Mouse (Mus musculus) gastrocnemius, postnatal 14 days (tissue): ENCODE data around the gene Gnptg. TPM values are rescaled to one million over a fixed set of nuclear protein-coding genes. Genes with fewer than 3 reads are reported as not detected.
"Not testable (repeated sequence)": the region's sequence is repeated elsewhere in the genome, so short reads cannot be mapped to it uniquely, and the experiment has no call there.

Source experiments
- DNase-seq: peaks from one replicate; pipeline ENCODE4 v3.0.0; 2021; ENCODE audit warnings: mixed read lengths
- intact Hi-C: fragments of 180-260 bp; cut with DNase I; formaldehyde crosslinking; loops from one replicate; pipeline ENCODE4 v1.15.1; 2025; ENCODE audit warnings: low total_unique reads
- total RNA-seq, 2 experiments: library from RNA; stranded (reverse); gene quantifications; 2 replicates each; pipeline ENCODE4 v1.2.3; 2021

Gene Gnptg
- total RNA-seq, 2 experiments from 2014 or later, result 12.3 to 14.8 TPM

DNA sequence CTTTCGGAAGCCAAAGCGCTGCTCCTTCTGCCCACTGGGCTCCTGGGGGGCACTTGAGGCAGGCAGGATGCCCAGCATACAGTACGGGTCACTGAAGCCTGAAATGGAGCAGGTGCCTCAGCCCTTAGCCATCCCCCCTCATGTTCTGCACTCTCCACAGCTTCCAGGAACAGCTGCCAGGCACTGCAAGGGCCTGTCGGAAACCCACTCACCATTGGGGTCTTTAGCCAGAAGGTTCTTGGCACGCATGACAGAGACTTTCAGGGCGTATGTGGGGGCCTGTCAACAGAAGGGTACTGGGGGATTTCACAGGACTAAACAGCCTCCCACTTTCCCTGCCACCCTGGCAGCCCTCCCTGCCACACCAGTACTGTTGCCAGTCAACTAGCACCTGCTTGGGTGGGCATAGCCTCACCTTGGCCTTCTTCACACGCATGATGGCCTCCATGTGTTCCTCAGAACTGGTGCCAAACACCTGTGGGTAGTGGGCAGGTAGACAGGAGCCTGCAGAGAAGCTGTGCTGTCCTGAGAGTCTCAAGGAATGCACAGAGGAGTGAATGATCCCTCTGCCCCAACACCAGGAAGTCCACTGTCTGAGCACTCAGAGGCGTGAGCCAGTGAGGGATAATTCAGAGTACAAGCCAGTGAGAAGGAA, 10.4 kb upstream of the Gnptg start:
- intact Hi-C loops, result no loop called here
- DNase-seq, result no peak

DNA sequence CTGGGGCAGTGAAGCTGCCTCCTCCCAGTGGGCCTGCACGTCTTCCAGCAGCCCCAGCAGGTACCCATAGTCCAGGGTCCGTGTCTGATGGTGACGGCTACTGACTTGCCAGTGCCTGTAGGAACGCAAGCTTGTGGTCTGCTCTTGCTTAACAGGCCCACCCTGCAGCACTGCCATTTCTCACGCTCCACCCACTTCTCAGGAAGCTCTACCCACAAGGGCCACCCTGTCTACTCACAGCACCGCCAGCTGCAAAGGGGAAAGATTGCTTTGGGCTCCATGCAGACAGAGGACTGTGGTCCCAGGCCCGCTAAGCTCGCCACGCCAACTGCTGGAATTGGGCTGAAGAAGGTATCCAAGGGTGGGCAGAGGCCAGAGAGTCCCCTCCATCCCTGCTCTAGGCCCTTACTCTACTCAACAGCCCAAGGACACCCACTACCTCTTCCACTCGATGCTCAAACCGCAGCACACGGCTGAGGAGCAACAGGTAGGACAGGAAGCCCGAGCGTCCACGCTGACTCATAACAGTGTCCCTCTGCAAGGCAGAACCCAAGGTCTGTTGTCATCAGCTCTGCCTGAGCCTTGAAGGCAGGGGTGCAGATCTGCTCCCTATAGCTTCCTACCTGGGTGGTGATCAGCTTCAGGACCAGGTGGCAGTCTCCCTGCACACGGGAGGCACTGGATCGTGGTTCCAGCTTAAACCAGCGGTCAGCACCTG, 8.3 kb upstream of the Gnptg start:
- no peak for DNase-seq
- intact Hi-C loops, result loop anchor here (5.0 kb wide), 1 partner anchor 91 kb away; no protein-coding TSS in a partner anchor

DNA sequence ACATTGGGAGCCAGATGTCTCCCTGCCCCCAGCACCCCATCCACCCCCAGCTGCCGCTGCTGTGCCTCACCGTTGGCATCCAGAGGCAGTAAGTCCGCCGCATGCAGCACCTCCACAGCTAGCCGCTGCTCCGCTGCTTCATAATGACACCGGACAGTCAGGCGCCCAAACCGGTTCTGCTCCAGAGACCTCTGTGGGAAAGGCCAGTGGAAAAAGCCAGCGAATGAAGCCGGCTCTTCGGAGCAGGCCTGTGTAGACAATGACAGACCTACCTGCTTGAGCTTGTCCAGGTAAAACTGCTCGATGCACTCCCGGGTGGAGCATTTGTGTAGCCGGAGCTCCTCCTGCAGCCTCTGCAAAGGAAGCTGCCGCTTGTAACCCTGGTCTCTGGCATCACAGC, 4.3 kb upstream of the Gnptg start:
- no peak for DNase-seq
- intact Hi-C loops, result no loop called here

DNA sequence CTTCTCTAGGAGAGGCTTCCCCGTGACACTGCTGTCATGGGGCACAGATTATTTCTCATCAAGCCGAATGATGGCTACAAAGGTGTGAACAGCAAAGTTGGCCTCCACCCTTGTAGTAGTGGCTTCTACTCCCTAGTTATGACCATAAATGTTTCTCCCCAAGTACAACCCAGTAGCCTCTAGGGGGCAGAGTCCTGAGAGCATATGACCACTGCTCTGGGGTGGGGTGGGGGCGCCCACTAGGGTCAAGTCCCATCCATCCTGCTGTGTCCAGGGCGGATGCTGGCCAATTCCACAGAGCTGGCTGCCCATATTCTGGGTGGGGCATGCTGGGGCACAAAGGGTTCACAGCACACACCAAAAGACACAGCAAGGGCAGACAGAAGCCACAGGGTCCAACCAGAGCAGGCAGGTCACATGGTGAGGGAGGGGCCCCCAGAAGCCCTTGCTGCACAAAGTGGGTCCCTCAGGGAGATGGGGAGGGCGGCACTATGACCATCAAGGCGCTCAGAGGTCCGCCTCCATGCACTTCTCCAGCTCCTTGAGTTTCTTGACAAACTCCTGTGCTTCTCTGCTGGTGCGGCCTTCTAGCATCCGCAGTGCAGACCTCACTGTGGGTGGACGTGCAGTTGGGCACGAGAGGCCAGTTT, 3.3 kb upstream of the Gnptg start:
- no peak for DNase-seq
- intact Hi-C loops, result no loop called here

DNA sequence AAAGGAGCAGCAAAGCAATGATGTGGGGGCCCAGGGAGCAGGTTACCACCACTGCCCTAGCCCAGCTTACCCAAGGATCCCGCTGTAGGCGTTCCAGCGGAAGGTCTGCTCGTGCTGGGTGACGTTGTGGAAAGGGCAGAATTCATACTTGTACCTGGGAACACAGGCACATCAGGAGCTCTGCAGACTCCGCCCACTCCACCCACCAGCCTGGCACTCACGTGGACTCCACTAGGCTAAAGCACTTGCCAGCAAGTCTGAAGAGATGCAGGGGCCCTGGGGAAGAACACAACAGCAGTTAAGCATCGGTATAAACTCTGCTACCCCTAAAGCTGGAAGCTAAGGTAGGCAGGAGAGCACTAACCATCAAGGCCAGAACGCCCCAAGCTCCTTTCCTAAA, 4.3 kb downstream of the Gnptg start:
- intact Hi-C loops, result no loop called here
- no peak for DNase-seq

DNA sequence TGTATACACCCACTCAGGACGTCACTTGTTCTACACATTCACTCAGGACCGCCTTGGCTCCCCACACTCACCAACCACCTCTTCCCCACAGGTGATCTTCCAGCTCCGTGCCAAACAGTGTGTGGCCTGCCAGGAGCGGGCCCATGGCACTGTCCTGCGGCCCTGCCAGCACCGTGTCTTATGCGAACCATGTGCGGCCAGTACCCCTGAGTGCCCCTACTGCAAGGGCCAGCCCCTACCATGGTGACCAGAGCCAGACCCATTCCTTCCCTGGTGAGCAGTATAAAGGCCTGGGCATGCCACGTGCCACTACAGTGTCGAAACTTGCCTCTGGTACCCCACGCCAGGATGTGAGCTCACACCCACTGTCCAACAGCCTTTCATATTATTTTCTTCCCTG, 8.3 kb downstream of the Gnptg start:
- DNase-seq, result not testable (repeated sequence)

DNA sequence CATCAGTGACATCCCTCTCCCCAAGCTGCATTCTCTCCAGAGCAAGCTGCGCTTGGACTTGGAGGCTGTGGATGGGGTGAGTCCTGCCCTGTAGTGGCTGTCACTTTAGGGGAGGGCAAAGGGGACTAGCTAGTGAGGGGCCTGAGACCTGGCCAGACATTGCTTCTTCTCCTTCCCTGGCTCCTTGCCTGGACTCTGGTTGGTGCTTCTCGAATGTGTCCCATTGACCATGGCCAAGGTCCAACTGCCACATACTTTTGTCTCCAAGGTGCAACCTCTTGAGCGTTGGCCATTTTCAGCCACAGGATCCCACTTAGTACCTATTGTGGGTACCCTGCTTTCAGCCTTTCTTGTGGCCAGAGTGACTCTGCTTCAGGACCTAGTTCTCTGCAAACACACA, 9.2 kb downstream of the Gnptg start:
- no peak for DNase-seq
- intact Hi-C loops, result no loop called here

More for the DNA sequence above, 8.3 kb downstream of the Gnptg start:
- intact Hi-C loops, result not testable (repeated sequence)

DNA sequence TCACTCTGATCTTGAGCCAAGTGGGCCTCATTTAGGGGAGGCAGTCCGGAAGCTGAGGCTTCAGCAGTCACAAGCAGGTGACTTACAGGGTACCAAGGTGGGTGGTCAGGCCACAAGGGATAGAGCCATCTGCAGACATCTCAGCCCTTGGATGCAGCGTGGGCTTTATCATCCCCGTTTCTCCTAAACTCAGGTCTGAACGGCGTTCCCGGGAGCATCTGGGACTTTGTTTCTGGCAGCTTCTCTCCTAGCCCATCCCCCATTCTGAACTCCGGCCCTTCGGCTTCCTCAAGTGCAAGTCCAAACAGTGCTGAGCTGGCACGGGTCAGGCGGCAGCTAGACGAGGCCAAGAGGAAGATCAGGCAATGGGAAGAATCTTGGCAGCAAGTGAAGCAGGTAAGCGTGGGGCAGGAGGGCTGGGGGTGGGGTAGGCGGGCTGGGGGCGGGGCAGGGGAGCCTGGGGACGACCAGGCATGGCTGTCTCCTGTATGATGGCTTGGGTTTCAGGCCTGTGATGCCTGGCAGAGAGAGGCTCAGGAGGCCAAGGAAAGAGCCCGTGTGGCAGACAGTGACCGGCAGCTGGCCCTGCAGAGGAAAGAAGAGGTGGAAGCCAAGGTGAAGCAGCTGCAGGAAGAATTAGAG, 9.8 kb downstream of the Gnptg start:
- intact Hi-C loops, result not testable (repeated sequence)

DNA sequence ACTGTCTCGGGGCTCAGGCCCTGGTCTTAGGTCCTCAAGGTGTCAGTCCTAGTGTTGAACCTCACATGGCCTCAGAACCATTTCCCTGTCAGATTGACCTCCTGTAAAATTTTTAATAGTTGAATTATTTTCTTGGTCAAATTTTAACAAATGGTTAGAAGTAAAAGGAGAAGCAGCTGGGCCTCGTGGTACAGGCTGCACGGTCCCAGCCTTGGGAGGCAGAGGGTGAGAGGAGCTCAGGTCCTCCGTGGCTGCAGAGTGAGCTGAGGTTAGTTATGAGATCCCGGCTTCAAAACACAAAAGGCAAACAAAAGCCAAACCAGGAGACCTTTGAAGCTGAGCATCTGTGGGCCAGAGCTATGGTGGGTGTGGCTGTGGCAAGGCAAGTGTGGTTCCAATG, 11.9 kb downstream of the Gnptg start:
- DNase-seq, result no peak
- intact Hi-C loops, result no loop called here

More for the DNA sequence above, 9.8 kb downstream of the Gnptg start:
- not testable (repeated sequence) for DNase-seq

DNA sequence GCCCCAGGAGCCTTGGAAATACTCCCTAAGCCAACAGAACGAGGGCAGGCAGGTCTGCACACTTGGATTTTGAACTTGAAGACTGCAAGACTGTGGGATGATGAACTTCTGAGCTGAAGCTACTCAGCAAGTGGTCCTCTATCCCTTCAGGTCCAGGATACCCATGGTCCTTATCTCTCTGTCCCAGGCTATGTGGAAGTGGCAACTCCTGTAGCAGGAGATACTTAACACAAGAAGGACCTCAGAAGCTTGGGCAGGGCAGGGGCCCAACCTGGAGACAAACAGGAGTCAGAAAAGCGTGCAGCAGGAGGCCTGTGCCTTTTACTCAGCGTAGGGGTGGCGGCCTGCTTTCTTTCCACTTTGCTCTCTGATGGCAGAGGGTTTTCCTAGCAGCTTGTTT, 14.3 kb downstream of the Gnptg start:
- no peak for DNase-seq
- intact Hi-C loops, result no loop called here

DNA sequence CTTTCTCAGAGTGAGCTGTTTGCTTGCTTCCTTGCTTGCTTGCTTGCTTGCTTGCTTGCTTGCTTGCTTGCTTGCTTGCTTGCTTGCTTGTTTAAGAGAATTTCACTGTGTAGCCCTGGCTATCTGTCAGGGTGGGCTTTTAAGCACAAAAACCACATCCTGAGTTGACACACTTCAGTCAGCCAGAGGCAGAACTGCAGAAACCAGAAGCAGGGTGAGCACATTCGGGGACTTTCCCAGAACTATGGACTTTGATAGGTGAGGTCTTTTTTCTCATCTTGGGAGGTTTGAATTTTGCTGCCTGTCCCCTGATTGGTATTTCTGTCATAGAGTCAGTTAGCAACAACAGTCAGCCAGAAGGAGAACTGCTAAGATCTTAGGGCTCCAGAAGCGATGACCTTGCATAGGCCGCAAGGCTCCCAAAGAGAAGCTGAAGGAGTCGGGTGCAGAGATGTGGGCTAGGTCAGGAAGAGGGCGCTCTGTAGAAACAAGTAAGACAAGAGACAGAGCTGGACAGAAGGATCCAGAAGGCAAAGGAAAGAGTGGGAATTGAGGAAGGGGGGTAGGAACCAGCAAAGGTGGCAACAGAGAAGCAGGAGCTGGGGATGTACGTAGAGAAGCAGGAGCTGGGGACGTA, 15.2 kb downstream of the Gnptg start:
- no peak for DNase-seq
- intact Hi-C loops, result no loop called here

DNA sequence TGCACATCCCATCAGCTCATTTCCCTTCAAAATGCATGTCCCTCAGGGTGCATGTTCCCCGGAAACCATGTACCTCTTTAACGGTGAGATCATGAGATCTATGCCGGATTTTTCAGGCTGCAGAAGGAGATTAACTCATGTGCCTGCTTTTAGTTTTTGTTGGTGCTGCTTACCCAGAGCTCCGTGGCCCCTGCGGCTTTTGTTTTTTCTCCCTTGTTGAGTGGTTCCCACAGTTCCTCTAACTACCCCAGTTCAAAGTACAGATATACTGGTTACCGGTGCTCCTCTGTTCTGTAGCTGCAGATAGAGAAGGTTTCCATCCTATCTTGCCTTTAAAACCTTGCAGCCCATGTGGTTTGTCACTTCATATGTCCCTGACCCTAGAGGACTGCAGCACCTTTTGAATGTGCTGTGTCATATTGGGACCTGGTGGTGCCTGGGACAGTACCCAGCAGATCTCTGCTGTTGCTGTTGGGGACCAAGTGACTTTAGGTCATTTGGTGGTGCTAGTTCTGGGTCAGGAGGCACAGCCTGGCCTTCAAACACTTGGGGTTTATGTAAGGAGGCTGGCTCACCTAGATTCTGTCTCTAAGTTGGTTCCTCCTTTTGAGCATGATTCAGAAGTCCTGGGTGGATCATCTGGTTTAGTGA, 16.8 kb downstream of the Gnptg start:
- intact Hi-C loops, result no loop called here
- no peak for DNase-seq

DNA sequence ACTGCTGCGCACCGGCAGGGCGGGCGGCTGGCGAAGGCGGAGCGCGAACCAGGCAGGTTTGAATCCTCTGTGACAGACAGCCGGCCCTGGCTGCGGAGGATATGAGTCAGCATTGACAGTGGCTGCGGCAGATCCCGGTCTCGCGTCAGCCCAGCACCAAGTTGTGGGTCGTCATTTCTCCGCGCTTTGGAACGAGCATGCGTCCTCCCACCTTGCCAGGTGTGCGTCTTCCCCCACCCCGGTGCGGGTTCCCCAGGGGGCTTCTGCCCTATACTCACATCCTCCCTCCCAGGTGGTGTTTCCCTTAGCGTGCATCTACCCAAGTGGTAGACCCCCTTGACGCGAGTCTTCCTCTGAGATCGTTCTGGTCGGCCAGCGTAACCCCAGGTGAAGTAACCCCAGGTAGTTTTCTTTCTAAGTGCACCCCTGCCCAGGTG, 17.4 kb downstream of the Gnptg start:
- intact Hi-C loops, DNase-seq: not testable (repeated sequence)

DNA sequence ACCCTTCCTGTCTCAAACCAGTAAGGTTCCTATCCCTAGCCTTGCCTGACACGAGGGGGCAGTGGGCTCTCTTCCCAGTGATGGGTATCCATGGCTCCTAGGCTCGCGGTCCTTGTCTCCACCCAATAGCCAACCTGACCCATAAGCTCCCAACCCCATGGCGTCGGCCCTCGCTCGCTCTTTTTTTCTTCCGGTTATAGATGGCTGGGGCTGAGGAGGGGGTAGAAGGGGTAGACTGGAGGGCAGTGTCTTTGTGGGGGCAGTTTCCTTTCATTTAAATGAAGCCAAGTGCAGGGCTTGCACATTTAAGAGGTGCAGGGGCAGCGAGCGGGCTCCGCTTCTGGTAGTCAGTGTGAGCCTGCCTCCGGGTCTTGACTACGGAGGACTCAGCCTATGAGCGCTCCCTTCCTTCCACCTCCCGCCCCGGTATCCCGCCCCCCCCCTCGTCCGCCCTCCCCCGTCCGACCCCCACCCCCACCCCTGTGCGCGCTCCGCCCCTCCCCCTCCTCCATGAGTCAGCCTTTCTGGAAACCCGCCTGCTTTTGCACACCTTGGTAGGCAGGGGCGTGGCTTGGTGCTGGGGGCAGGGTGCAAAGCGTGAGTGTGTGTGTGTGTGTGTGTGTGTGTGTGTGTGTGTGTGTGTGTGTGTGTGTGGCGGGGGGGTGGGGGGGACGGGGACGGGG, 18.0 kb downstream of the Gnptg start:
- intact Hi-C loops, result no loop called here
- no peak for DNase-seq

DNA sequence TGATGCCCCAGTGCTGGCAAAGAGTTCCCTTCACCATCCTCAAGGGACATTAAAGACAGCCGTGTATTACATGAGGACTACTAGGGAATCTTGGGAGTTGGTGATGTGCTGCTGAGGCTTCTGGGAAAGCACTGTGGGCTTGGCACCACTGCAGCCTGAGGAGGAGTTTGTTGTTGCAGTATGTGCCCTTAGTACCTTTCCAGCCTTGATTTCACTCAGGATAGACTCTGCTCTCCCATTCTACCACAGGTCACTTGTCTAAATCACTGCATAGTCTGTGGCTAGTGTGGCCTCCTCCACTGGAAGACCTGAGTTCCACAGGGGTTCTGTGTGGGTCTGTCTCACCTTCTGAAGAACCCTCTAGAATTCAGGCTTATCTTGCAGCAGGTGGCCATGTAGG, 19.2 kb downstream of the Gnptg start:
- intact Hi-C loops, result no loop called here

DNA sequence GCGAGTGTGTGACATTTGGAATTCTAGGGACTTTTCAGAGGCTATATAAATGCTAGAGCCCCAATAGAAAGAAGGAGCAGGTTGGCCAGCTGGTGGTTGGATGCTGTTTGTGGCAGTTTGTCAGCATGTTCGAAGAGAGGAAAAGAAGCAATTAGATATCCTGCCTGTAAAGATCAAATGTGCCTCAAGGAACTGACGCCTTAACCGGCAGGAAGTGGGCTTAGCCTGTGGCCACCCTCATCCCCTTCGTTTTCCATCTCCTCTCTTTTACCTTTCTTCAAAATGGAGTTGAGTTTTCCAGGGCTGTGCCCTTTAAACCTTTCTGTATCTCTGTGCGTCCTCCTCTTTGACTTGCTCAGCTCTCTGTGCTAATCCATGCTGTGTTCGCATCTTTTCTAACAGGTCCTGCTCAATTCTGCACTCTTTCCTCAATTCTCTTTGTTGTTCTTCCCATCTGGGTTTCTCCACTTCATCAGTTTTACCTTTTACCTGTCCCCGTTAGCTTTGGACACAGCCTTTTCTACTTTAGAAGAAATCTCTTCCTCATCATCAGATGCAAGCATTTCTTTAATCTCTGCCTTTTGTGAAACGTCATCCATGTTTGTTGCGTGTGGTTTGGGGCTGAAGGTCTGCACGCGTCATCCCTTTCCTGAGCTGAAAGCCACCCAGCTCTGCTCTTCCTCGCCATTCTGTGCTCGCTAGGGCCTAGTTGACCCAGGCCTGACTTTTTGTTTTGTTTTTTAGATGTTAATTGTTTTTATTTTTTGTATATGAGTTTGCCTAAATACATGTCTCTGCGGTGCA, 20.2 kb downstream of the Gnptg start:
- intact Hi-C loops, result no loop called here
- no peak for DNase-seq

More for the DNA sequence above, 19.2 kb downstream of the Gnptg start:
- no peak for DNase-seq

DNA sequence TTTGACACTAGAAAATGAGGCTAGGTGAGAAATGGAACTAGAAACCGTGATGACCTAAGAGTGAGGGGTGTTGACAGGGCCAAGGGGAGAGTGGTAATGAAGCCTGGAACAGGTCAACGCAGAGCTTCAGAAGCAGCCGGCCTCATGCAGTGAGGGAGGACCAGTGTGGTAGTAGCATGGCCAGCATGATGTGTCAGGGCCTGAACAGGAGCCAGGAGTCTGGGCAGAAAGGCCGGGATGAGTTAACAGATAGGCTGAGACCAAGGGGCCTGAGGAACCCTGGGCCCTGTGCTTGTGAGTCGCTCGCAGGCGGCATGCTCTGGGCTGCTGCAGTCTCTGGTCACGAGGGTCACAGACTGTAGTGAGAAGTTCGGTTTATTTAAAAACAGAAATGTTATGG, 21.0 kb downstream of the Gnptg start:
- intact Hi-C loops, result no loop called here

DNA sequence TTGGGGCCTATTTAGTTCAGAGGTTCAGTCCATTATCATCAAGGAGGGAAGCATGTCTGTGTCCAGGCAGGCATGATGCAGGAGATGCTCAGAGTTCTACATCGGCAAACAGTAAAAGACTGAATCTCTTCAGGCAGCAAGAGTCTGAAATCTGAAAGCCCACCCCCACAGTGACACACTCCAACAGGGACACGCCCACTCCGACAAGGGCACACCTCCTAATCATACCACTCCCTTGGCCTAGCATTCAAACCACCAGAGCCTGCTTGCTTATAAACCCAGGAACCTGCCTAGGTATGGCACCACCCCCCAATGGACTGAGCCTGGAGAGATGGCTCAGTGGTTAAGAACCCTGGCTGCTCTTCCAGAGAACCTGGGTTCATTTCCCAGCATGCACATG, 24.5 kb downstream of the Gnptg start:
- intact Hi-C loops, result no loop called here
- no peak for DNase-seq

More for the DNA sequence above, 21.0 kb downstream of the Gnptg start:
- DNase-seq, result no peak
